ENCODE assay signal across 8 mouse cellular contexts in the genomic region with DNA sequence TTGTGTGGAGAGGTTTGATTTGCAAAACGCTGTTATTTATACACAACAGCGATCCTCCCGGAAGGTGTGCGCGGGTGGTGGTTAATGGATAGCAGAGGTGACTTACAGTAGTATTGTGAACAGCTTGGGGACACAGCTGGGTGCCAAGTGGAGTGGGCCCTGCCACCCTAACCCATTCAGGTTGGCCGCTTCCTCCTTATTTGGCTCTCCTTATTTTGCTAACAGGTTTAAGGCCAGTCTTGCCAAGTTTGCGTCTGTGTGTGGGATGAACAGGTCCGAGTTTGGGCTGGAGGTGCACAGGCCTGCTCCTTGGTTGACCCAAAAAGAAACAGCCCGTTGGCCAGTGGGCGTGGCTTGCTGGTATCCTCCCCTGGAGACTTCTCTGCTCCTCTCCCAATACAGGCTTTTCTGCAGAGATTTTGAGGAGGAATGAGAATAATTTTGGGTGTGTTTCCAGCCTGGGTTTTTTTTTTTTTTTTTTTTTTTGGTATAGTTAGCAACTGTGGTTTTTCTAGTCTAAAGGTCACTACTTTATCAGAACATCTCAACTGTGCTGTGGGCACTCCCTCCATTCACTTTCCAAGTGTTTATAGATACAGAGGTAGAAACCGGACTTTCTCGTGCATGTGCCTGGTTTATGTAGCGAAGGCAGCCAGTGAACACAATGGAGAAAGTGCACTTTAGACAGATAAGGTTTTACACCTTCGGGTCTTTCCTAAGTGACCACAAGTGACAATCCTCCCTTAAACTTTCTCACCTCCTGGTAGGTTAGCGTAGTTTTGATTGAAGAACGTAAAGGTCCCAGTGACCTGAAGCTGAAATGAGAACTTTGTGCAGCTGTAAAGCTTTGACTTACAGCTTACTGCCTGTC. TPM values are rescaled to one million over a fixed set of nuclear protein-coding genes. Genes with fewer than 3 reads are reported as not detected.
DNase-seq lines count a peak whose midpoint lies in the region; ATAC-seq and TF ChIP-seq lines count a peak whose summit lies in the region.

No protein-coding gene starts in this region.

- intact Hi-C loops in gastrocnemius, postnatal 14 days (cut with DNase I; ENCODE audit: low total_unique reads), result loop anchor here (10.0 kb wide), 2 partner anchors 82 to 188 kb away; no protein-coding TSS in a partner anchor

- H3K36me3 ChIP-seq in intestine, embryonic 15.5 days, result no peaks in the 10 kb centered on the region
- H3K36me3 ChIP-seq in liver, embryonic 16.5 days (ENCODE audit: control insufficient read depth, insufficient read depth), result no peaks in the 10 kb centered on the region
- H3K36me3 ChIP-seq in thymus, adult 2 months (ENCODE audit: control insufficient read depth, insufficient read depth, low read length), result no peaks in the 10 kb centered on the region

- H3K4me3 ChIP-seq in intestine, embryonic 15.5 days (replicated peaks), result peak overlapping the region; percentile 98
- H3K4me3 ChIP-seq in liver, embryonic 16.5 days (ENCODE audit: low read depth, low read length), result peak overlapping the region; percentile 82
- H3K4me3 ChIP-seq in thymus, adult 2 months (ENCODE audit: control insufficient read depth, insufficient read depth, low read length), result peak overlapping the region; percentile 89

- H3K9ac ChIP-seq in intestine, embryonic 15.5 days, result peak overlapping the region; percentile 95
- peak overlapping the region; percentile 83 for H3K9ac ChIP-seq in liver, embryonic 16.5 days (ENCODE audit: low read depth, low read length)

- H3K4me1 ChIP-seq in intestine, embryonic 15.5 days (replicated peaks), result peaks cover 25% of the 10 kb centered on the region
- H3K4me1 ChIP-seq in liver, embryonic 16.5 days (ENCODE audit: control insufficient read depth, low read depth, low read length), result peaks cover 38% of the 10 kb centered on the region
- peaks cover 25% of the 10 kb centered on the region for H3K4me1 ChIP-seq in thymus, adult 2 months (replicated peaks; ENCODE audit: control insufficient read depth, insufficient read depth, low read length)

- WGBS in intestine, embryonic 15.5 days, result 7% methylated on average over 16 of the region's 16 CpGs
- WGBS in liver, embryonic 16.5 days (ENCODE audit: insufficient replicate concordance), result 13% methylated on average over 16 of the region's 16 CpGs
- WGBS in thymus, adult 2 months, result 11% methylated on average over 16 of the region's 16 CpGs

- H3K4me2 ChIP-seq in intestine, embryonic 15.5 days (replicated peaks), result peak overlapping the region; percentile 86
- peak overlapping the region; percentile 66 for H3K4me2 ChIP-seq in liver, embryonic 16.5 days (ENCODE audit: low read depth, low read length)

- ATAC-seq in intestine, embryonic 15.5 days, result peak; percentile 35; the same call in 1 of the 2 replicates
- no peak for ATAC-seq in liver, embryonic 16.5 days (ENCODE audit: low read depth)

- H3K9me3 ChIP-seq in intestine, embryonic 15.5 days, result no peaks in the 10 kb centered on the region
- no peaks in the 10 kb centered on the region for H3K9me3 ChIP-seq in liver, embryonic 16.5 days (replicated peaks; ENCODE audit: control insufficient read depth, low read length)

- H3K27me3 ChIP-seq in intestine, embryonic 15.5 days (replicated peaks), result no peaks in the 10 kb centered on the region
- no peaks in the 10 kb centered on the region for H3K27me3 ChIP-seq in liver, embryonic 16.5 days (ENCODE audit: control insufficient read depth, insufficient read depth, low read depth, low read length)
- H3K27me3 ChIP-seq in thymus, adult 2 months (ENCODE audit: control insufficient read depth, insufficient read depth, low read length), result no peaks in the 10 kb centered on the region

- H3K27ac ChIP-seq in intestine, embryonic 15.5 days, result peak overlapping the region; percentile 95
- peak overlapping the region; percentile 65 for H3K27ac ChIP-seq in liver, embryonic 16.5 days (ENCODE audit: low read length)
- peak overlapping the region; percentile 34 for H3K27ac ChIP-seq in thymus, adult 2 months (ENCODE audit: control insufficient read depth, insufficient read depth, low read length)

- no peak for TF ChIP-seq POLR2A in thymus, adult 2 months (IDR thresholded peaks at IDR 0.05; ENCODE audit: control insufficient read depth, extremely low read depth, insufficient read depth, low read length, poor library complexity)

- peak; percentile 15 for DNase-seq in layer of hippocampus, adult 11-12 months (ENCODE audit: low spot score)
- no peak for DNase-seq in layer of hippocampus, adult 8-10 months (ENCODE audit: low spot score in 2 of 2)
- DNase-seq in cerebellum, postnatal 14 days, result peak; percentile 56 to 68
- DNase-seq in gastrocnemius, postnatal 14 days, result peak; percentile 63
- peak; percentile 45 for DNase-seq in neural tube, embryonic 10.5 days (ENCODE audit: extremely low spot score, low spot score)
- peak; percentile 62 for DNase-seq in thymus, adult 2 months

- TF ChIP-seq CTCF in thymus, adult 2 months (IDR thresholded peaks at IDR 0.05; ENCODE audit: borderline replicate concordance, control insufficient read depth, extremely low read depth, insufficient read depth, low read length, poor library complexity), result no peak

RNA-seq across cellular contexts. Expression of gene Nck2, which starts 2.6 kb away (rescaled TPM):
- 10 to 100 TPM; 40.5 to 50.5 (median 48.8) TPM for total RNA-seq in layer of hippocampus, adult 8-10 months (2022)
- 10 to 100 TPM; 18.6 to 24.1 TPM for total RNA-seq in gastrocnemius, postnatal 14 days (2021)
- 29.7 and 31.6 TPM in 2 replicates for polyA plus RNA-seq in intestine, embryonic 15.5 days (2015; fragmentation: Nextera tagmentation; extraction: Ambion mirVana)
- polyA plus RNA-seq in liver, embryonic 16.5 days (2015; fragmentation: Nextera tagmentation; extraction: Ambion mirVana), result 8.4 and 9.5 TPM in 2 replicates
- 106 and 122 TPM in 2 replicates for polyA plus RNA-seq in thymus, adult 2 months (2012; rRNA removed)

Comparison
In these comparisons a context has a peak if more than half of its experiments do, and no peak if none do; other contexts are left out.
1. DNase-seq: peak in layer of hippocampus, adult 11-12 months (single experiment), cerebellum, postnatal 14 days (2 of 2), gastrocnemius, postnatal 14 days (single experiment), neural tube, embryonic 10.5 days (single experiment) and thymus, adult 2 months (single experiment); none in layer of hippocampus, adult 8-10 months (0 of 2).
2. H3K27ac ChIP-seq: peak in every context shown above with its lines; median percentile 95 in intestine, embryonic 15.5 days; 65 in liver, embryonic 16.5 days; 34 in thymus, adult 2 months.
3. Peak in every context shown above with its lines, with median percentiles within 50 percentile points of each other: H3K4me3 ChIP-seq.